Mouse (Mus musculus): Measurements from ENCODE around the gene Myo1e. TPM values are rescaled to one million over a fixed set of nuclear protein-coding genes. Genes with fewer than 3 reads are reported as not detected.

The Myo1e gene
- total and polyA plus RNA-seq, 2 experiments from 2014 or later: 3.0 to 5.9 TPM

DNA sequence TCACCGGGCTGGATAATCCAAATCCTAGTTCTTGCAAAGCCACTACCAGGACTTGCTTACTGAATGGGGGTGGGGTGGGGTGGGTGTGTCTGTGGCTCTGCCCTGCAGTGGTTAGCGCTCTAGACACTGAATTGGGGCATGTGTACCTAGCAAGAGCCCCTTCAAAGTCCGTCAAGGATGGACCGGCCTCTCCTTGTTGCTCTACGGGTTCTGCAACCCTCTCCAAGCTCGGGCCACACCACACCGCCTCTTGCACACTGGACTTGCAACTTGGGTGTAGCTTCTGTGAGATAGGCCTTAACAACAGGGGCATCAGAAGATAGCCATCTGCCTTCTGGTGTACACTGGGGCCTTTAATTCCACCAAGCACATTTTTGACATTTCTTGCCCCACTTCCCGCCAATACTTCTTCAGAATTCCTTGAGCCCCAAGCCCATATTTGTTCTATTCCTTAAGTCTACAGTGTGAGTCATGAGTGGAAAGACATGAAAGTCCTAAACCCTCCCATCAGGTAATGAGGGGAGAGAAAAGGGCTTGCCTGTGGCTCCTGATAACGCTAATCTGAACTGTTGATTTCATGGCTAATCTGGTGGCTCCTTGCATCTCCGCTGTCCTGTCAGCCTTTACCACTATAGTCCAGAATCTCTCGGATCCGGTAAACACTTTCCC, 67.9 kb downstream of the Myo1e start:
- Histone ChIP-seq H3K9ac (replicated peaks; ENCODE audit: low read length, poor library complexity, severe bottlenecking) (no peak overlapping the region), H3K4me1 (ENCODE audit: insufficient read depth, low read length) (no peaks in the 10 kb centered on the region), H3K4me2 (ENCODE audit: low read depth, low read length, poor library complexity, severe bottlenecking) (no peak overlapping the region), H3K4me3 (ENCODE audit: low read depth, low read length) (no peak overlapping the region), H3K36me3 (ENCODE audit: insufficient read depth, low read length) (no peaks in the 10 kb centered on the region), H3K27me3 (ENCODE audit: insufficient read depth, low read length) (no peaks in the 10 kb centered on the region), H3K27ac (ENCODE audit: low read depth, low read length) (no peak overlapping the region), H3K9me3 (ENCODE audit: low read length) (no peaks in the 10 kb centered on the region)
- 91% methylated on average over 12 of the region's 12 CpGs for WGBS
- TF ChIP-seq CTCF (IDR thresholded peaks at IDR 0.05): no peak
- no peak for ATAC-seq (ENCODE audit: low FRiP score)
- DNase-seq (ENCODE audit: low spot score): no peak

DNA sequence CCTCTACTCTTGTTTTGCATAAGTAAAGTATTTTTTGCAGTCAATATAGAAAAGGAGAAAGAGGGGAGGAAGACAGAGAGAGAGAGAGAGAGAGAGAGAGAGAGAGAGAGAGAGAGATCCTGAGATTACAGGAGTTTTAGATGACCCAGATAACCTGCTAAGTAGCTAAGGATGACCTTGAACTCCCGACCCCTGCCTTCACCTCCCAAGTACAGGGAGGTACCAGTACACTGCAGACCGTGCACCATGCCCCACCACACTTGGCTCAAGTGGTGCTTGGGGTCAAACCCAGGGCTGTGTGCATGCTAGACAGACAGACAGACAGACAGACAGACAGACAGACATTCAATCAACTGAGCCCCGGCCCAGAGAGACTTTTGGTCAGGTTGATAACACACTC, 69.9 kb downstream of the Myo1e start:
- no peak for DNase-seq (ENCODE audit: low spot score)
- no peak overlapping the region for H3K9ac ChIP-seq (replicated peaks; ENCODE audit: low read length, poor library complexity, severe bottlenecking)
- no peaks in the 10 kb centered on the region for H3K9me3 ChIP-seq (ENCODE audit: low read length)
- no peak for TF ChIP-seq CTCF (IDR thresholded peaks at IDR 0.05)
- no peak overlapping the region for H3K27ac ChIP-seq (ENCODE audit: low read depth, low read length)
- WGBS: 90% methylated on average over 3 of the region's 3 CpGs
- no peaks in the 10 kb centered on the region for H3K4me1 ChIP-seq (ENCODE audit: insufficient read depth, low read length)
- H3K27me3 ChIP-seq (ENCODE audit: insufficient read depth, low read length): no peaks in the 10 kb centered on the region
- H3K4me3 ChIP-seq (ENCODE audit: low read depth, low read length): no peak overlapping the region
- no peak overlapping the region for H3K4me2 ChIP-seq (ENCODE audit: low read depth, low read length, poor library complexity, severe bottlenecking)
- no peak for ATAC-seq (ENCODE audit: low FRiP score)
- H3K36me3 ChIP-seq (ENCODE audit: insufficient read depth, low read length): no peaks in the 10 kb centered on the region

DNA sequence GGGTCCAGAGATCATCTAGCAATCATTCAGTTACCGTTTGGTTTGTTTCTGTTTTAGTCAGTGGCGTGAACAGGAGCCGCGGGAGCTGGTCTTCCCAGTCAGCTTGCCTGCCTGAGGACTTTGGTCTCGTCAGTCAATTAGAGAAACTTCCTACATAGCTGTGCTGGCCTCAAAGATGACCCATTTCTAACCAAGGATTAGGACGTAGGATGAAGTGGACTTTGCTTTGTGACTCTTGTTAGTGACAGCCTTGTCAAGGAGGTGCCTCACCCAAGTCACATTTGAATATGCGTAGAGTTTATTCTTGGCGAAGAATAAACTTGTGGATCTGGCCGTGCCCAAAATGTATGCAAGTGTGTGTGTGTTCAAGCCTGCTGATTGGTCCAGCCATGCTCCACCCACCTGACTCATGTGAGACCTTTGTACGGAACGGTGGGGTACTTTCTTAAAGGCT, 70.4 kb downstream of the Myo1e start:
- Histone ChIP-seq H3K4me3 (ENCODE audit: low read depth, low read length) (no peak overlapping the region), H3K36me3 (ENCODE audit: insufficient read depth, low read length) (no peaks in the 10 kb centered on the region), H3K27me3 (ENCODE audit: insufficient read depth, low read length) (no peaks in the 10 kb centered on the region), H3K9me3 (ENCODE audit: low read length) (no peaks in the 10 kb centered on the region), H3K4me1 (ENCODE audit: insufficient read depth, low read length) (no peaks in the 10 kb centered on the region), H3K27ac (ENCODE audit: low read depth, low read length) (no peak overlapping the region), H3K9ac (replicated peaks; ENCODE audit: low read length, poor library complexity, severe bottlenecking) (no peak overlapping the region), H3K4me2 (ENCODE audit: low read depth, low read length, poor library complexity, severe bottlenecking) (no peak overlapping the region)
- ATAC-seq (ENCODE audit: low FRiP score): no peak
- 90% methylated on average over 11 of the region's 11 CpGs for WGBS
- TF ChIP-seq CTCF (IDR thresholded peaks at IDR 0.05): no peak
- no peak for DNase-seq (ENCODE audit: low spot score)

DNA sequence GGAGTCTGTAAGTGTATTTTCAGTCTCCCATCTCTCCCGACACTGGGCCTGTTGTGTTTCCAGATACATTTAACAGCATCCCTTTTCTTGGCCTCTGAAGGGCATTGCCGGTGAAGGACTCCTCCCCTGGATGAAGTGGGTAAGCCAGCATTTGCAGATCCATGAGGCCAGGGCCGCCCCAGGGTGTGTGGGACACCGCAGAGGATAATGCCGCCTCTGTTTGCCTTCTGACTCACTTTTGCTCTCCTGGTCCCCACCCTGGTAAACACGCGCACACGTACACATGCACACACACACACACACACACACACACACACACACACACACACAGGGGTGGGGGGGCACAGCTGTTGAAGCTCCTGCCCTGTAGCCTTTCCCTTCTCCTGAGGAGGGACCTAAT, 74.3 kb downstream of the Myo1e start:
- Histone ChIP-seq H3K27me3 (ENCODE audit: insufficient read depth, low read length) (no peaks in the 10 kb centered on the region), H3K36me3 (ENCODE audit: insufficient read depth, low read length) (no peaks in the 10 kb centered on the region), H3K4me3 (ENCODE audit: low read depth, low read length) (no peak overlapping the region), H3K9me3 (ENCODE audit: low read length) (no peaks in the 10 kb centered on the region), H3K4me1 (ENCODE audit: insufficient read depth, low read length) (no peaks in the 10 kb centered on the region), H3K4me2 (ENCODE audit: low read depth, low read length, poor library complexity, severe bottlenecking) (no peak overlapping the region), H3K27ac (ENCODE audit: low read depth, low read length) (no peak overlapping the region), H3K9ac (replicated peaks; ENCODE audit: low read length, poor library complexity, severe bottlenecking) (no peak overlapping the region)
- no peak for ATAC-seq (ENCODE audit: low FRiP score)
- no peak for DNase-seq (ENCODE audit: low spot score)
- 96% methylated on average over 7 of the region's 8 CpGs for WGBS
- no peak for TF ChIP-seq CTCF (IDR thresholded peaks at IDR 0.05)

DNA sequence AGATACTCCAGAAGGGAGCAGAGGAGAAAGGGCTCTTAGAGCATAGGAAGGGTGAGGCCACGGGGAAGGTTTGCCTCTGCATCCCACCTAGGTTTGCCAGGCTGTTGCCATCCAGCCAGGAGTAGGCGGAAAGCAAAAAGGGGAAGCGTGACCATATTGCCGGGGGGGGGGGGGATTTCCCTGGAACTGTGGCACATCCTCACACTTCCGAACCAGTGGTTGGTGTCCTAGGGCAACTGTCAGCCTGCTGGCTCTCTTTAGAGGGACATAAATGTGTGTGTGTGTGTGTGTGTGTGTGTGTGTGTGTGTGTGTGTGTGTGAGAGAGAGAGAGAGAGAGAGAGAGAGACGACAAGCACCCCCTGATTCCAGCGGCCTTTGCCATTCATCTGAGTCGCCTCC, 75.0 kb downstream of the Myo1e start:
- Histone ChIP-seq H3K4me1 (ENCODE audit: insufficient read depth, low read length) (no peaks in the 10 kb centered on the region), H3K27me3 (ENCODE audit: insufficient read depth, low read length) (no peaks in the 10 kb centered on the region), H3K4me3 (ENCODE audit: low read depth, low read length) (no peak overlapping the region), H3K36me3 (ENCODE audit: insufficient read depth, low read length) (no peaks in the 10 kb centered on the region), H3K4me2 (ENCODE audit: low read depth, low read length, poor library complexity, severe bottlenecking) (no peak overlapping the region), H3K27ac (ENCODE audit: low read depth, low read length) (no peak overlapping the region), H3K9me3 (ENCODE audit: low read length) (no peaks in the 10 kb centered on the region), H3K9ac (replicated peaks; ENCODE audit: low read length, poor library complexity, severe bottlenecking) (no peak overlapping the region)
- WGBS: 76% methylated on average over 5 of the region's 8 CpGs
- TF ChIP-seq CTCF (IDR thresholded peaks at IDR 0.05): no peak
- DNase-seq (ENCODE audit: low spot score): no peak
- ATAC-seq (ENCODE audit: low FRiP score): no peak

DNA sequence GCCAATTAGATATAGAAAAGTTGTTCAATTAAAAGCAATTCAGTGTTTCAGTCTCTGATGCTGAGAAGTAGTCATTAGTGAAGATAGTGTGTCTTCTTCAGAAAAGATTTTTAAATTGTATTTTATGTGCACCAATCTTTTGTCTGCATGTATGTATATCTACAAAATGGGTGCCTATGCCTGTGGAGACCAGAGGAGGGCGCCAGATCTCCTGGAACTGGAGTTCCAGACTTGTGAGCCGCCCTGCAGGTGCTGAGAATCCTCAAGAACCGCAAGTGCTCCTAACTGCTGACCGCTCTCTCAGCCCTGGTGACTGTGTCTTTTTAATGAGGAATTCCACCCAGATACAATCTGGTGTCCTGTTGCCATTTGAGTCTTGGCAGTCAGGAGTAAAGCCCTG, 76.0 kb downstream of the Myo1e start:
- no peak overlapping the region for H3K9ac ChIP-seq (replicated peaks; ENCODE audit: low read length, poor library complexity, severe bottlenecking)
- no peak overlapping the region for H3K4me2 ChIP-seq (ENCODE audit: low read depth, low read length, poor library complexity, severe bottlenecking)
- TF ChIP-seq CTCF (IDR thresholded peaks at IDR 0.05): peak; percentile 29; the same call in 1 of the 2 replicates
- ATAC-seq (ENCODE audit: low FRiP score) (no peak), DNase-seq (ENCODE audit: low spot score) (no peak)
- H3K4me1 ChIP-seq (ENCODE audit: insufficient read depth, low read length): no peaks in the 10 kb centered on the region
- H3K36me3 ChIP-seq (ENCODE audit: insufficient read depth, low read length): no peaks in the 10 kb centered on the region
- WGBS: 83% methylated on average over 4 of the region's 4 CpGs
- H3K27ac ChIP-seq (ENCODE audit: low read depth, low read length): no peak overlapping the region
- H3K4me3 ChIP-seq (ENCODE audit: low read depth, low read length): no peak overlapping the region
- H3K27me3 ChIP-seq (ENCODE audit: insufficient read depth, low read length): no peaks in the 10 kb centered on the region
- no peaks in the 10 kb centered on the region for H3K9me3 ChIP-seq (ENCODE audit: low read length)
